Mouse (Mus musculus): Measurements from ENCODE around the gene Rplp2. TPM values are rescaled to one million over a fixed set of nuclear protein-coding genes. Genes with fewer than 3 reads are reported as not detected.

Rplp2 gene
- polyA plus RNA-seq, 1 experiment from 2014 or later = 898 TPM

DNA sequence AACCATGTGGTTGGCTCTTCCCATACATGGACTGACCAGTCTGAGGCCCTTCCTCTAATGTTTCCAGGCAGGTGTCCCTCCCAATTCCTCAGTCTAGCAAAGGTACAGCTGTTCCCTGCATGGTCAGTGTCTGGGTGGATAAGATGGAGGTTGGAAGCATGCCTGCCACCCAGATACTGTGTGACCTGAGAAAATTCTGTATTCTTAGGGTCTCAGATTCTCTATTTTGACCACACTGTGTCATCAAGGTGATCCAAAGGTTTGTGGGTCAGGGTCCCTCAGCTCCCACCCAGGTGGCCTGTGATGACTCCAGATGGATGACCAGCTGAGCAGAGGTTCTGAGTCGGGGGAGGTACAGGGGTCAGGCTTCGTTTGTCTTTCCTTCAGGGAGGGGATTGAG is 38.0 kb downstream of the Rplp2 start:
- ATAC-seq (ENCODE audit: insufficient read depth, low FRiP score, low TSS enrichment) (no peak), DNase-seq (ENCODE audit: low spot score) (no peak)
- Histone ChIP-seq H3K9ac (ENCODE audit: low read length) (no peak overlapping the region), H3K27me3 (ENCODE audit: control insufficient read depth, insufficient read depth, low read length) (peaks cover 6% of the 10 kb centered on the region), H3K4me2 (ENCODE audit: low read depth) (no peak overlapping the region), H3K36me3 (ENCODE audit: control insufficient read depth, insufficient read depth, low read length) (no peaks in the 10 kb centered on the region), H3K4me1 (ENCODE audit: control insufficient read depth, insufficient read depth, low read length) (peaks cover 13% of the 10 kb centered on the region), H3K9me3 (ENCODE audit: control insufficient read depth, low read length) (no peaks in the 10 kb centered on the region), H3K27ac (ENCODE audit: low read depth, low read length) (no peak overlapping the region), H3K4me3 (ENCODE audit: low read depth, low read length) (no peak overlapping the region)
- 84% methylated on average over 2 of the region's 2 CpGs for WGBS

DNA sequence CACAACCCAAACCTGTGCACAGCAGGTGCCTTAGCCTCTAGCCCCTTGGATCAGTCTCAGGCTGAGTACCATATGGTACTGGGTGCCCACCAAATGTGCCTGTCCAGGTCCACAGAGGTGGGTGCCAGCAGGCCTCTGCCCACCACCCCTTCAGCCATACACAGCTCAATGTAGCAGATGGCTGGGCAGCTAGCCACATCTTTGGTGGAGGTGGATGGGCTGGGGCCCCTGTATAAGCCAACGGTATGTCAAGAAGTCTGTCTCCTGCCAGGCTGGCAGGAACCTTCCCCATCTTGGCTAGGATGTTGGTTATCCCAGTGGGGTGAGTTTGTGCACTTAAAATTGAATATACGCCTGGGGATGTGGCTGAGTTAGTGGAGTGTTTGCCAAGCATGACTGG is 38.4 kb downstream of the Rplp2 start:
- Histone ChIP-seq H3K27ac (ENCODE audit: low read depth, low read length) (no peak overlapping the region), H3K9me3 (ENCODE audit: control insufficient read depth, low read length) (no peaks in the 10 kb centered on the region), H3K9ac (ENCODE audit: low read length) (no peak overlapping the region), H3K4me2 (ENCODE audit: low read depth) (no peak overlapping the region), H3K27me3 (ENCODE audit: control insufficient read depth, insufficient read depth, low read length) (peaks cover 6% of the 10 kb centered on the region; the same call in 1 of the 2 replicates), H3K4me1 (ENCODE audit: control insufficient read depth, insufficient read depth, low read length) (peaks cover 13% of the 10 kb centered on the region), H3K4me3 (ENCODE audit: low read depth, low read length) (no peak overlapping the region), H3K36me3 (ENCODE audit: control insufficient read depth, insufficient read depth, low read length) (no peaks in the 10 kb centered on the region)
- DNase-seq (ENCODE audit: low spot score) (no peak), ATAC-seq (ENCODE audit: insufficient read depth, low FRiP score, low TSS enrichment) (no peak)
- WGBS = 91% methylated on average over 2 of the region's 2 CpGs

DNA sequence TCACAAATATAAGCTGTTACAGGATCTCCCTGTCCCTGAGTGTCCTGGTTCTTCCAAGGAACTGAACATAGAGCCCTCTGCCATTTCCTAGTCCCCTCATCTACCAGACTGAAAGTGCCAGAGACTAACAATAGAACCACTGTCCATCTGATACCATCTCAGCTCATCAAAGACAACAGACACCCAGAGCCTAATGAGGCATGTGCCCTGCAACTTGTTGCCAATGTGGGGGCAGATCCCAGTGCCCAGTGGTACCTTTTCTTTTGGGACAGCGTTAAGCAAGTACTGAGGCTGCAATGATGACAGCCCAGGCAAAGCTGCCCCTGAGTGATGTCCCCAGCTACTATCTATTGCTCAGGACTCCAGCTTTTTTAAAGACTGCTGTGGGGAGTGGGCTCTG is 39.1 kb downstream of the Rplp2 start:
- H3K4me1 ChIP-seq (ENCODE audit: control insufficient read depth, insufficient read depth, low read length) = peaks cover 10% of the 10 kb centered on the region
- H3K36me3 ChIP-seq (ENCODE audit: control insufficient read depth, insufficient read depth, low read length) = no peaks in the 10 kb centered on the region
- no peak overlapping the region for H3K27ac ChIP-seq (ENCODE audit: low read depth, low read length)
- no peaks in the 10 kb centered on the region for H3K9me3 ChIP-seq (ENCODE audit: control insufficient read depth, low read length)
- DNase-seq (ENCODE audit: low spot score) = no peak
- WGBS = 96% methylated on average over 1 of the region's 1 CpGs
- H3K9ac ChIP-seq (ENCODE audit: low read length) = no peak overlapping the region
- ATAC-seq (ENCODE audit: insufficient read depth, low FRiP score, low TSS enrichment) = no peak
- H3K4me3 ChIP-seq (ENCODE audit: low read depth, low read length) = no peak overlapping the region
- peaks cover 6% of the 10 kb centered on the region; the same call in 1 of the 2 replicates for H3K27me3 ChIP-seq (ENCODE audit: control insufficient read depth, insufficient read depth, low read length)
- H3K4me2 ChIP-seq (ENCODE audit: low read depth) = no peak overlapping the region

DNA sequence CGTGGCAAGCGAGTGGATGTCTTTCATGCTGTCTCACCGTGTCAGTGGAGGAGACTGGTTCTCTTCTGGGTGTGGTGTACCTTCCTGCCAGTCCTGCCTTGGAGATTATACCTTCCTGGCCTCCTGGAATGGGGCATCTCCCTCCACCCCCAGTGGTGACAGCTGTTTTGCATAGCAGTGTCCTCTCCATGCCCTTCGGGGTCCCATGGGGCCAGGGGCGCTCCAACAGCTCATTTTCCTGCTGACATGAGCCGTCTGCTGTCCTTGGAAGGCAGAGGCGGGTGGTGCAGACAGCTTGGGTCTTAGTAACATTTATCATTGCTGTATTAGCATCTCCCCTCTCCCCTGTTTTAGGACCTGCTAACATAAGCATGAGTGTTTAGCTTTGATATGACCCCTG is 40.0 kb downstream of the Rplp2 start:
- H3K9me3 ChIP-seq (ENCODE audit: control insufficient read depth, low read length) = no peaks in the 10 kb centered on the region
- H3K27ac ChIP-seq (ENCODE audit: low read depth, low read length) = no peak overlapping the region
- peaks cover 6% of the 10 kb centered on the region; the same call in 1 of the 2 replicates for H3K27me3 ChIP-seq (ENCODE audit: control insufficient read depth, insufficient read depth, low read length)
- H3K9ac ChIP-seq (ENCODE audit: low read length) = 0 out of 2 replicates have a peak overlapping the region, but pooled peaks have one; percentile 15
- H3K4me1 ChIP-seq (ENCODE audit: control insufficient read depth, insufficient read depth, low read length) = peaks cover 3% of the 10 kb centered on the region; the same call in 1 of the 2 replicates
- no peak overlapping the region for H3K4me2 ChIP-seq (ENCODE audit: low read depth)
- 72% methylated on average over 7 of the region's 7 CpGs for WGBS
- ATAC-seq (ENCODE audit: insufficient read depth, low FRiP score, low TSS enrichment) (no peak), DNase-seq (ENCODE audit: low spot score) (no peak)
- no peaks in the 10 kb centered on the region for H3K36me3 ChIP-seq (ENCODE audit: control insufficient read depth, insufficient read depth, low read length)
- H3K4me3 ChIP-seq (ENCODE audit: low read depth, low read length) = no peak overlapping the region

DNA sequence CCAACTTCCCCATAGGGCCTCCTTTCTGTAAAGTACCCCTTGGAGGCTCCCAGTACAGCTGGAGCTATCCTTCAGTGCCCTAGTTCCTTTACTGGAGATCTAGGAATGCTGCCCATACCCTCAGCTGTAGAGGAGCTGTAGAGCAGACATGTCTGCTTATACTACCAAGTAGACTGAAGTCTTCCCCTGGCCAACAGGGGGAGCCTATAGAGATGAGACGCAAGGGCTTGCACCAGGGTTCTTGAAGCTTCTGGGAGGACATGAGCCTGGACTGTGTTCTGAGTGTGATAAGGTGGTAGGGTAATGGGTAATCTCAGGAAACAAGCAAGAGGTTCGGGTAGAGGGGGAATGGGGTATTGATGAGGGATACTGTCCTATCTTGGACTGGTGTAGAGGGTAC is 44.0 kb downstream of the Rplp2 start:
- 89% methylated on average over 2 of the region's 2 CpGs for WGBS

DNA sequence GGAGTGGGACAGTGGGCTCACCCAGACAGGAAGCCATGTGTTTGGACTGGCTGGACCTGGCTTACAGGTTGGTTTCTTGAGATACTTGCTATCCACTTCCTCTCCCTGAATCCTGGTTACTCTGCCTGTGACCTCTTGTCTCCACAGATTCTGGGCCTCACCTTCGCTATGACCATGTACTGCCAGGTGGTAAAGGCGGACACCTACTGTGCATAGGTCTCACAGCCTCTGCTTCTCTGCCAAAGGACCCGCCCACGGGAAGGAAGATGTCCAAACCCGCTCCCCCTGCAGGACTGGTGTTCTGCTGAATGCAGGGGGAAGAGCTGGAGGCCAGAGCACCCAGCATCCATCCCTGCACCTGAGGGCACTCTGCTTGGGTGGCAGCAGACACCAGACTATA is 45.6 kb downstream of the Rplp2 start:
- Histone ChIP-seq H3K4me2 (ENCODE audit: low read depth) (no peak overlapping the region), H3K27me3 (ENCODE audit: control insufficient read depth, insufficient read depth, low read length) (no peaks in the 10 kb centered on the region), H3K36me3 (ENCODE audit: control insufficient read depth, insufficient read depth, low read length) (no peaks in the 10 kb centered on the region), H3K9me3 (ENCODE audit: control insufficient read depth, low read length) (no peaks in the 10 kb centered on the region), H3K4me1 (ENCODE audit: control insufficient read depth, insufficient read depth, low read length) (no peaks in the 10 kb centered on the region), H3K4me3 (ENCODE audit: low read depth, low read length) (no peak overlapping the region), H3K9ac (ENCODE audit: low read length) (no peak overlapping the region), H3K27ac (ENCODE audit: low read depth, low read length) (no peak overlapping the region)
- no peak for ATAC-seq (ENCODE audit: insufficient read depth, low FRiP score, low TSS enrichment)
- DNase-seq (ENCODE audit: low spot score) = no peak
- WGBS = 91% methylated on average over 5 of the region's 5 CpGs

More for the DNA sequence above, 44.0 kb downstream of the Rplp2 start:
- ATAC-seq (ENCODE audit: insufficient read depth, low FRiP score, low TSS enrichment) = no peak
- Histone ChIP-seq H3K9me3 (ENCODE audit: control insufficient read depth, low read length) (no peaks in the 10 kb centered on the region), H3K4me1 (ENCODE audit: control insufficient read depth, insufficient read depth, low read length) (no peaks in the 10 kb centered on the region), H3K9ac (ENCODE audit: low read length) (no peak overlapping the region), H3K27ac (ENCODE audit: low read depth, low read length) (no peak overlapping the region), H3K4me2 (ENCODE audit: low read depth) (no peak overlapping the region), H3K4me3 (ENCODE audit: low read depth, low read length) (no peak overlapping the region), H3K27me3 (ENCODE audit: control insufficient read depth, insufficient read depth, low read length) (no peaks in the 10 kb centered on the region), H3K36me3 (ENCODE audit: control insufficient read depth, insufficient read depth, low read length) (no peaks in the 10 kb centered on the region)
- no peak for DNase-seq (ENCODE audit: low spot score)

DNA sequence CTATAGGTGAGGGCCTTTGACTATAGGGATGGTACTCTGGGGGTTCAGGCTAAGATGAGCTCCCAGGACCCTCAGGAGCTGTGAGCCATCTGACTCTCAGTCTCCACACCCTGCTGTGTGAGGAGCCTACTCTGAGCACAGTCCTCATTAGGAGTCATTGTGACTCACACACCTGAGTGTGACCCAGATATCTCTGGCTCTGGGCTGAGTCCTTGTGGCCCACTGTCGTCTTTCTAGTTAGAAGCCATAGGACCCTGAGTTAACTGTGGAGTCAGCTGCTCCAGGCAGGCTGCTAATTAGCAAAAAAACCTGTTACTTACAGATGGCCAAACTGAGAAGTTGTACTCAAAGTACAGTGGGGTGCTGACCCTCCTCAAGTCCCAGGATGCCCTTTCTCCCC is 46.6 kb downstream of the Rplp2 start:
- H3K9me3 ChIP-seq (ENCODE audit: control insufficient read depth, low read length) = no peaks in the 10 kb centered on the region
- no peaks in the 10 kb centered on the region for H3K4me1 ChIP-seq (ENCODE audit: control insufficient read depth, insufficient read depth, low read length)
- no peak overlapping the region for H3K27ac ChIP-seq (ENCODE audit: low read depth, low read length)
- H3K4me2 ChIP-seq (ENCODE audit: low read depth) = no peak overlapping the region
- no peak overlapping the region for H3K9ac ChIP-seq (ENCODE audit: low read length)
- ATAC-seq (ENCODE audit: insufficient read depth, low FRiP score, low TSS enrichment) = no peak
- H3K36me3 ChIP-seq (ENCODE audit: control insufficient read depth, insufficient read depth, low read length) = no peaks in the 10 kb centered on the region
- no peak for DNase-seq (ENCODE audit: low spot score)
- H3K27me3 ChIP-seq (ENCODE audit: control insufficient read depth, insufficient read depth, low read length) = no peaks in the 10 kb centered on the region
- no peak overlapping the region for H3K4me3 ChIP-seq (ENCODE audit: low read depth, low read length)
- WGBS = 81% methylated on average over 1 of the region's 1 CpGs

DNA sequence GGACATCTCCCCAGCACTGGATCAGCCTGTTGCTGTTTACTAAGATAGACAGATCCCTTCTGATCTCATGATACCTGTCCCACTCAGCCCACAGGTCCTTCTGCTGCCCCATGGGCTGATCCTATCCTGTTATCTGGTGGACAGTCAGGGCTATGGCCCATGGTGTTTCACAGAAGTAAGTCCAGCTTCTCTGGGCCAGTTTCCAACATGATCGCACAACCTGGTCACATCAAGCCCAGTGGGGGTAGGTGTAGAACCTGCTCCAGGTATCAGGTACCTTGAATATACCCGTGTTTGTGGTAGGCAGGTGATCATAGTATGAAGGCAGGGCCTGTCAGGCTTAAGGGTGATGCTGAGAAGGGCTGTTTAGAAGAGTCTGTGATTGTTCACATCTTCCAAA is 48.2 kb downstream of the Rplp2 start:
- Histone ChIP-seq H3K9me3 (ENCODE audit: control insufficient read depth, low read length) (no peaks in the 10 kb centered on the region), H3K4me3 (ENCODE audit: low read depth, low read length) (no peak overlapping the region), H3K4me1 (ENCODE audit: control insufficient read depth, insufficient read depth, low read length) (no peaks in the 10 kb centered on the region), H3K36me3 (ENCODE audit: control insufficient read depth, insufficient read depth, low read length) (no peaks in the 10 kb centered on the region), H3K27me3 (ENCODE audit: control insufficient read depth, insufficient read depth, low read length) (no peaks in the 10 kb centered on the region), H3K9ac (ENCODE audit: low read length) (no peak overlapping the region), H3K27ac (ENCODE audit: low read depth, low read length) (no peak overlapping the region), H3K4me2 (ENCODE audit: low read depth) (no peak overlapping the region)
- ATAC-seq (ENCODE audit: insufficient read depth, low FRiP score, low TSS enrichment) (no peak), DNase-seq (ENCODE audit: low spot score) (no peak)
- 82% methylated on average over 2 of the region's 2 CpGs for WGBS

DNA sequence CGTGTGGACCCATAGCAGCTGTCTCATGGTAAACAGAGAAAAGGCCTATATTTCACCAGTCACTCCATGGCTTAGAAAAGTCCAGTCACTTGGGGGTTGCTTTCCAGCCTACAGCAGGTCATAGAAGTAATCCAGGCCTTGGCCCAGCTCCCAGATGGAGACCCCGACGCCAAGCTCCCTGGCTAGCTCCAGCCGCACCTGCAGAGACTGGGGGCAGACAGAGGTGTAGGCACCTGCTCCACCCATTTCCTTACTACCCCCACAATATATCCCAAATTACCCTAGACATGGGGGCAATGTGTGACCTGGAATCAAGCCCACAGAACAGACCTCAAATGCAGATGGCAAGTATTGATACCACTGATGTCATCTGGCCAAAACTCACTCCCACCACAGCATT is 48.8 kb downstream of the Rplp2 start:
- H3K4me3 ChIP-seq (ENCODE audit: low read depth, low read length) = no peak overlapping the region
- no peaks in the 10 kb centered on the region for H3K9me3 ChIP-seq (ENCODE audit: control insufficient read depth, low read length)
- DNase-seq (ENCODE audit: low spot score) (no peak), ATAC-seq (ENCODE audit: insufficient read depth, low FRiP score, low TSS enrichment) (no peak)
- 92% methylated on average over 4 of the region's 4 CpGs for WGBS
- H3K36me3 ChIP-seq (ENCODE audit: control insufficient read depth, insufficient read depth, low read length) = no peaks in the 10 kb centered on the region
- H3K27me3 ChIP-seq (ENCODE audit: control insufficient read depth, insufficient read depth, low read length) = no peaks in the 10 kb centered on the region
- no peak overlapping the region for H3K27ac ChIP-seq (ENCODE audit: low read depth, low read length)
- no peak overlapping the region for H3K4me2 ChIP-seq (ENCODE audit: low read depth)
- H3K9ac ChIP-seq (ENCODE audit: low read length) = no peak overlapping the region
- no peaks in the 10 kb centered on the region for H3K4me1 ChIP-seq (ENCODE audit: control insufficient read depth, insufficient read depth, low read length)

All from neural tube, embryonic 11.5 days (tissue).